Mouse (Mus musculus): ENCODE data around the gene Orm3. TPM values are rescaled to one million over a fixed set of nuclear protein-coding genes. Genes with fewer than 3 reads are reported as not detected.

Gene Orm3
- total RNA-seq, 2 experiments from 2014 or later: not detected

- no peak for ATAC-seq (replicated peaks; ENCODE audit: low FRiP score, poor library complexity, severe bottlenecking)
These were observed 43.8 kb downstream of the Orm3 start for GRCm38 (mm10) chr4:63399691-63400270.

GRCm38 (mm10) chr4:63400541-63401306 lies 44.8 kb downstream of the Orm3 start:
- no peak for ATAC-seq (replicated peaks; ENCODE audit: low FRiP score, poor library complexity, severe bottlenecking)

- no peak for ATAC-seq (replicated peaks; ENCODE audit: low FRiP score, poor library complexity, severe bottlenecking)
These were observed 45.7 kb downstream of the Orm3 start for GRCm38 (mm10) chr4:63401620-63402019.

- peak; percentile 53 for ATAC-seq (replicated peaks; ENCODE audit: low FRiP score, poor library complexity, severe bottlenecking)
These were observed 46.1 kb downstream of the Orm3 start for GRCm38 (mm10) chr4:63402056-63402455.

- ATAC-seq (replicated peaks; ENCODE audit: low FRiP score, poor library complexity, severe bottlenecking): no peak
These were observed 46.6 kb downstream of the Orm3 start for GRCm38 (mm10) chr4:63402558-63402957.

- ATAC-seq (replicated peaks; ENCODE audit: low FRiP score, poor library complexity, severe bottlenecking): peak; percentile 46
These were observed 47.3 kb downstream of the Orm3 start, which contains the start of gene Akna for GRCm38 (mm10) chr4:63403040-63403959. Gene Akna (minus strand): TSS chr4:63403354.

GRCm38 (mm10) chr4:63404205-63404604 lies 48.2 kb downstream of the Orm3 start:
- no peak for ATAC-seq (replicated peaks; ENCODE audit: low FRiP score, poor library complexity, severe bottlenecking)

- ATAC-seq (replicated peaks; ENCODE audit: low FRiP score, poor library complexity, severe bottlenecking): no peak
These were observed 49.1 kb downstream of the Orm3 start for GRCm38 (mm10) chr4:63405051-63405450.

- ATAC-seq (replicated peaks; ENCODE audit: low FRiP score, poor library complexity, severe bottlenecking): no peak
These were observed 49.7 kb downstream of the Orm3 start for GRCm38 (mm10) chr4:63405683-63406082.

- ATAC-seq (replicated peaks; ENCODE audit: low FRiP score, poor library complexity, severe bottlenecking): no peak
These were observed 52.3 kb downstream of the Orm3 start for GRCm38 (mm10) chr4:63408247-63408646.

- peak; percentile 63 for ATAC-seq (replicated peaks; ENCODE audit: low FRiP score, poor library complexity, severe bottlenecking)
These were observed 52.7 kb downstream of the Orm3 start for GRCm38 (mm10) chr4:63408649-63409048.

Other genes with a start within 250 kb of the Orm3 start
- gene Ambp, start 201.4 kb upstream of the Orm3 start, total RNA-seq (2015; ENCODE audit: low replicate concordance): not detected in 2 replicates
- gene Ambp, start 201.4 kb upstream of the Orm3 start, total RNA-seq (2017; ENCODE audit: low replicate concordance): not detected in 2 replicates
- gene Kif12, start 184.0 kb upstream of the Orm3 start, total RNA-seq (2015; ENCODE audit: low replicate concordance): not detected in 2 replicates
- gene Kif12, start 184.0 kb upstream of the Orm3 start, total RNA-seq (2017; ENCODE audit: low replicate concordance): not detected in 2 replicates
- 0.36 and 0.42 TPM in 2 replicates for gene Col27a1, start 142.2 kb upstream of the Orm3 start, total RNA-seq (2015; ENCODE audit: low replicate concordance)
- gene Col27a1, start 142.2 kb upstream of the Orm3 start, total RNA-seq (2017; ENCODE audit: low replicate concordance): under 0.01 TPM in 1 of 2 replicates, not detected in the other
- 16.6 and 43.6 TPM in 2 replicates for gene Orm1, start 11.6 kb upstream of the Orm3 start, total RNA-seq (2015; ENCODE audit: low replicate concordance)
- 5.5 and 23.5 TPM in 2 replicates for gene Orm1, start 11.6 kb upstream of the Orm3 start, total RNA-seq (2017; ENCODE audit: low replicate concordance)
- gene Orm2, start 6.3 kb downstream of the Orm3 start, total RNA-seq (2015; ENCODE audit: low replicate concordance): not detected in 2 replicates
- gene Orm2, start 6.3 kb downstream of the Orm3 start, total RNA-seq (2017; ENCODE audit: low replicate concordance): not detected in 2 replicates
- gene Akna, start 47.2 kb downstream of the Orm3 start, total RNA-seq (2015; ENCODE audit: low replicate concordance): 18.7 and 26.4 TPM in 2 replicates
- gene Akna, start 47.2 kb downstream of the Orm3 start, total RNA-seq (2017; ENCODE audit: low replicate concordance): 12.0 and 13.1 TPM in 2 replicates
- gene Whrn, start 139.8 kb downstream of the Orm3 start, total RNA-seq (2015; ENCODE audit: low replicate concordance): 0.84 TPM in 1 of 2 replicates, not detected in the other
- 0.77 TPM in 1 of 2 replicates, not detected in the other for gene Whrn, start 139.8 kb downstream of the Orm3 start, total RNA-seq (2017; ENCODE audit: low replicate concordance)
- 83.0 and 91.2 TPM in 2 replicates for gene Atp6v1g1, start 188.6 kb downstream of the Orm3 start, total RNA-seq (2015; ENCODE audit: low replicate concordance)
- 52.5 and 69.6 TPM in 2 replicates for gene Atp6v1g1, start 188.6 kb downstream of the Orm3 start, total RNA-seq (2017; ENCODE audit: low replicate concordance)
- 0.42 and 1.4 TPM in 2 replicates for gene Tmem268, start 202.6 kb downstream of the Orm3 start, total RNA-seq (2015; ENCODE audit: low replicate concordance)
- gene Tmem268, start 202.6 kb downstream of the Orm3 start, total RNA-seq (2017; ENCODE audit: low replicate concordance): 2.0 and 2.1 TPM in 2 replicates
- gene Gm11213, start 249.1 kb downstream of the Orm3 start, total RNA-seq (2015; ENCODE audit: low replicate concordance): not detected in 2 replicates
- not detected in 2 replicates for gene Gm11213, start 249.1 kb downstream of the Orm3 start, total RNA-seq (2017; ENCODE audit: low replicate concordance)